Mouse (Mus musculus): ENCODE results near the gene Usp44.
"Not testable (repeated sequence)": the region's sequence is repeated elsewhere in the genome, so short reads cannot be mapped to it uniquely, and the experiment has no call there.

Usp44 gene

DNA sequence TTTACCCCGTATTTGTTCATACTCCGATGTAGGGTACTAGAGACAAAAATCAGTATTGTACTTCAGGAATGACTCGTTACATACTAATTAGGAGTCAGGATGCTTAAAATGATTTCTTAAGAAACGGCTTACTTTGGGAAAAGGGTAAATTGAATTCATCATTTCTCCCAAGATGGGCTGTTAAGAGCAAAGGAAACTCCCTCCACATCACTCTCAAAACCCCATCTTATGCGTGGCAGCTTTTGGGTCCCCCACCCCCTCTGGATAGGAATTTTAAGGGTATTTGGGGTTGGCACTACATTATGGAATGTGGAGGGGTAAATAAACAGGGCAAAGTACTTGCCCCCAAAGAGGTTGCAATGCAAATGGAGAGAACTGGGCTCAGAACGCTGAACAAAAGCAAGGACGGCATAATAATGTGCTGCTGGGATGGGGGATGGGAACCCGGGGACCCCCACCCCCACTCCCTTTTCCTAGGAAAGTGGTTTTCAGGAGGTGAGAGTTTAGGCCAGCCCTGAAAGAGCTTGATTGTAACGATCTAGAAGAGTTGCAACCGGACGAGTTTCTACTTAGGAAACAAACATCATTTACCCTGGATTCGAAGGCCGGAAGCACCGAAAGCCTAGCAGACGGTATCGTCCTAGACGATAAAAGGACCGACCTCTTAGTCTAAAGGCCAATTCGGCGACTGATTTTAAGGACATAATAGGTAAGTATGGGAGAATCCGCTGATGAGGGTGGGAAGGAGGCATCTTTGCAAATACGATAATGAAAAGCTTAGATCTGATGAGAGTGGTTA is at the start of gene Usp44:
Gene Usp44 (plus strand): TSS at position 625 of the 799 bp plus-strand sequence.
- no peak for DNase-seq (ENCODE audit: low spot score in 2 of 2)

- DNase-seq (ENCODE audit: low spot score in 2 of 2): no peak
Observed at GRCm38 (mm10) chr10:93783216-93784013, 47.9 kb upstream of the Usp44 start.

DNA sequence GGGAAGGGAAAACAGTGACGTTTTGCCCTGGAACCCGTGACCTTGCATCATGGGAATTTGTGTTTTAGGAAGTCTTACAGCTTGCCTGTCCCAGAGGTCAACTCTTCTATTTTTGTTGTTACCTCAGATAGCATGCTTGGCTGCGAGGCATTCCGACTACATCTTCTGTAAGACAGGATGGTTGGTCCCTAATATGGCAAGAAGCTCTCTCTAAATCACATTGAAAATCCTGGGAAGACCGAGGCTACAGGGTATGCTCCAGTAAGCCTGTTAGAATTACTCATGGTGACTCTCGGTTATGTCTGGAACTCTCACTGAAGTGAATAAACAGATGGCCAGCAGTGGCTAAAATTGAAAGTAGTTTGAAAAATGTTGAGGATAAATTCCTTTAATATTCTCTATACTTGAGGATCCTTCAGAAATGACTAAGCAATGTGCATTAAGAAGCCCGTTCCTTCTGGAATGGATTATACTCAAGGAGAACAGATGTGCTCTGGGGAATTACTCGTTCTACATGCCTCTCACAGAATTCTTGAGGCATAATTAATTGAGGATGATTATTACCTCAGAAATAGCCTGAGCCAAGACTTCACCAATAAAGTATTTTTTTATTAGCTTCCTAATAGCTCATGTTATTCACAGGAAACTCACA is 31.5 kb upstream of the Usp44 start:
- DNase-seq (ENCODE audit: low spot score in 2 of 2): no peak

DNA sequence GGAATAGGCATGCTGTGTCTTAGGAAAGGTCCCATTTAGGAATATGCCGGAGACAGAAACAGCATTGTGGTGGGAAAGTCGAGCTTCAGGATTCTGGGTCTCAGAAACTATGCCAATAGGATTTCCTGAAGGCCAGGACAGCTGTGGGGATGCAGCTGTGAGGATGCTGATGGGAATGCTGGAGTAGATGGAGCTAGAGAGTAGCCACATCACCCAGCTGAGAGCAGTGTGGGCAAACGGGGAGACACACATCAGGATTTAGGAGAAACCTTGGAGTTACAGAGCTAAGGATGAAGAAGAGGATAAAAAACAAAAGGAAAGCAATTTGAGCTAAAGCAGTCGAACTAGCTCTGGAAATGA is 31.0 kb upstream of the Usp44 start:
- DNase-seq (ENCODE audit: low spot score in 2 of 2): no peak

DNA sequence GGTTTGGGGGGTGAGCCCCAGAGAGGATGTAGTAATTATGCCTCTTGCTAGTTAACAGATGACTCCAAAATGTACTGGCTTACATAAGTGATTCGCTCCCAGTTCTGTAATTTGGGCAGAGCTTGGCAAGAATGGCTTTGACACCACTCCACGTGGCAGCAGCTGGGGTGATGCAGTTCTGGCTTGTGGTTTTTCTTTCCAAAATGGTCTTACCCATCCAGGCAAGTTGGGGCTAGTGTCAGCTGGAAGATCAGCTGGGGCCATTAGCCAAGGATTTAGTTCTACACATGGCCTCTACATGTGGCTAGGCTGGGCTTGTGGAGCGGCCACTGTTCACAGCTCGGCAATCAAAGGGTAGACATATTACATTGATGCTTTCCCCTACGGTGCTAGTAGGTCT is 30.5 kb upstream of the Usp44 start:
- no peak for DNase-seq (ENCODE audit: low spot score in 2 of 2)

DNA sequence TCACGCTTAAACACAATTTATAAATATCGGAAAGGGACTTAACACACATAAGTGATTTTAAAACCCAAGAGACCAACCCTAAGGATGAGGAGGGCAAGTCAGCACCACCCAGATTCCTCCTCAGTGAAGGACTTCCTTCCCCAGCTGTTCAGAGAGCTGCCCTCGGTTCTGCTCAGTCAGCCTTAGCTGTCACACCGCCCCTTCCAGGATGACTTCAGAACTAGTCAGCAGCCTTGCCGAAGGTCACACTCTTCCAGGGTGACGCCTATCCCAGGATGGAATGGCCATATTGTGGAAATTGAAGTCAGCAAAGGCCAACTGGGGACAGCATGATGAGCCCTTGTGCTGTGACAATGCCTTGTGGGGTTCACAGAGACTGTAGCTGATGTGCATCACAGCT is 28.2 kb upstream of the Usp44 start:
- DNase-seq (ENCODE audit: low spot score in 2 of 2): no peak

DNA sequence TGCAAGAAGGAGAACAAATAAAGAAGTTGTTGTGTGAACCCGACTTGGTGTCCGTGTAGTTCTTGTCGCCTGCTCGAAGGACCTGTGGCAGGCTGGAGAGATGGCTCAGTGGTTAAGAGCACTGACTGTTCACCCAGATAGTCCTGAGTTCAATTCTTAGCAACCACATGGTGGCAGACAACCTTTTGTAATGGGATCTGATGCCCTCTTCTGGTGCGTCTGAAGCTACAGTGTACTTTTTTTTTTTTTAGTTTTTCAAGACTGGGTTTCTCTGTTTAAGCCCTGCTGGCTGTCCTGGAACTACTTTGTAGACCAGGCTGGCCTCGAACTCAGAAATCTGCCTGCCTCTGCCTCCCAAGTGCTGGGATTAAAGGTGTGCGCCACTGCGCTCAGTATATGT is 21.9 kb upstream of the Usp44 start:
- DNase-seq (ENCODE audit: low spot score in 2 of 2): not testable (repeated sequence)

GRCm38 (mm10) chr10:93810590-93811185 is 20.7 kb upstream of the Usp44 start:
- DNase-seq (ENCODE audit: low spot score in 2 of 2): no peak

DNA sequence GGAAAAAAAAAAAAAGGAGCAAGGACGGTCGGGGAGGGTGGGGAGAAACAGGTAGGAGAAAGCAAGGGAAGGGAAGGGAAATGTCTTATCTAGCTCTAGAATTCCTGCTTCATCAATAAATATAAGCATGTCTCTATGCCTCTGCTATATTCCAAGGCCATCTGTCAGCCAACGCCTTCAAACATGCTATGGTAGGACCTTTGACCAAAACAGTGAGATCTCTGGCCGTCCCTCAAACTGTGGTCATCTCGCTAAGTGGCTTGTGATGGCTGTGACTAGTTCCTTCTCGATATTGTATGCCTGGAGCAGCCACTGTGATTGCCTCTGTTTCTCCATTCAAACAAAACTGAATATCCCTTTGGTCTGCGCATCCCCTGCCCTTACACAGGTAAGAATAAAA is 19.3 kb upstream of the Usp44 start:
- no peak for DNase-seq (ENCODE audit: low spot score in 2 of 2)

DNA sequence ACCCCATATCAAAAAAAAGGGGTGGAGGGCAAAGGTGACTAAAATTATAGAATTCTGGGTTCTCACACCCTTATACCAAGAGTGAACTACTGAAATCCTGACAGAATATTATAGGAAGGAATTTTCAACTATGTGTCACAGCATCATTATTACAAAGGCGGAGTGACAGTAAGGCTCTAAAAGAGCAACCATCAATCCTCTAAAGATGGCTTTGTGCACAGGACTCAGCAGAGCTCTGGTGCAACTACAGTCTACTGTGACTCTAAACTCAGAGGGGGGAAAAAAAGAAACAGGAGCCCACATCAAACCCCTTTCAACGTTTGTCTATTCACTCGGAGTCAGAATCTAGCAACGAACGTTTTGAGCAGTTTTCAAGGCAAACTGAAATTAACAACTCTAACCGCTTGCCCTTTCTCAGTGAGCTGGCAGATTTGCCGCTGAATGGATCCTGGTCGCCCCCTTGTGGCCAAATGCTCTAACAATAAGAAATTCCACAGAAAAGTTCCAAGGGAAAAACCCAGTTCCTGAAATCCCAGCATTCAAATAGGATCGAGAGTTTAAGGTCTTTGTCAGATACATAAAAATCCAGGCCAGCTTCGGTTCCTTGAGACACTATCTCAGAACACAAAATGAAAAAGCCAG is 18.5 kb upstream of the Usp44 start:
- peak; percentile 75 to 84 for DNase-seq (ENCODE audit: low spot score in 2 of 2)

DNA sequence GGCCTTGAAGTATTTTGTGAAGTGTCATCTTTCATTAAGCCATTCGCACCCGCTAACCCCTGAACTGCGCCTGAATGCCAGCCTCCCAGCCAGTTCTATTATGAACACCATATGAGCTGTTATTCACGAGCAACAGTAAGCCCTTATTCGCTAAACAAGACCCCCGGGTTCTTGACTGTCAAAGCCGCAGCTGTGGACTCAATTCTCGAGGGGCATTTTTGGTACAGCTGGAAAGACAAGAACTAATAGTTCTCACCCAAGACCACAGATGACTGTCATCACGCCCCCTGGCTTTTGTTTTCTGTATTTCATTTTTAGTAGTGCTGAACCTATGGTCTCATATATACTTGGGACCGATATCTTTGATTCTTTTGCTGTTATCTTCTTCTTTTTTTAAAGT is 17.6 kb upstream of the Usp44 start:
- no peak for DNase-seq (ENCODE audit: low spot score in 2 of 2)

- peak; percentile 27 to 70 for DNase-seq (ENCODE audit: low spot score in 2 of 2)
Observed at GRCm38 (mm10) chr10:93818661-93819060, 12.7 kb upstream of the Usp44 start.

DNA sequence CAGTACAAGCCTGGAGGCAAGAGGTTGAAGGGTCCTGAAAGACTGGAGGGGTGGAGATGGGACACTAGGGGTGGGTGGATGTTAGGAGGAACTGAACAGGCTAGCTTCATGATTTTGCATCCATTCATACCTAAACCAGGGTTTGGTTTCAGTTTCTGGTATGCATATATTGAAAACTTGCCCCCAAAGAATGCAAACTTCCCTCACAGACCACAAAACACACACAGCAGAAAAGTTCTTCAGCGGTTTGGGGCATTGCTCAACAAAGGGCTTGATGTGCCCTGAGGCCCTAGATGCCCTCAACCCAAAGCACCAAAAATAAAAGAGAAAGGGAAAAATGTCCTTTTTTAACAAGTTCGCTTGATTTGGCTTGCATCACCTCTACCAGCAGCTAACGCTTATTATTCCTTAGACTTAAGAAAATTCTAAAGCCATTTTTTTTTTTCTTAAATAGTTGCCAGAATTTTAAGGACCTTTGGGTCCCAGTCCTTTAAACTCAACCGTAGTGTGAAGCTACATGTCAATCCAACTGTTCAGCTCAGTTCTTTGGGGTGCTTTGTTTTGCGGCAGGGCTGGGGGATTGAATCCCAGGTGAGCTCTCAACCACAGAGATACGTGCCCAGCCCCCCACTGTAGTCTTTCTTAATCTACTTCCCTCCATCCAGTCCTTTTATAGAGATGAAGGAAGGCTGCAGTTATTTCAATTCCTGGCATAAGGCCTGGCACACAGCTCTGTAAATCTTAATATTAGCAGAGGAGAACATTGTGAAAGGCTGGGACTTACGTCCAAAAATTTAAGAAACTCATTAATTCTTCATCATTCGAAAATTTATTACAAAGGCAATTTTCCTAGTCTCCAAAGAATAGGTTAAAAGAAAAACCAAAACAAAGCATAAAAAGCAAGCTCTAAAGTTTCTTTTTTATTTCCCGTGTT is 1.2 kb upstream of the Usp44 start:
- DNase-seq (ENCODE audit: low spot score in 2 of 2): no peak

- DNase-seq (ENCODE audit: low spot score in 2 of 2): no peak
Observed at GRCm38 (mm10) chr10:93831730-93832574, 597 bp downstream of the Usp44 start.

- no peak for DNase-seq (ENCODE audit: low spot score in 2 of 2)
Observed at GRCm38 (mm10) chr10:93832811-93833210, 1.5 kb downstream of the Usp44 start.

GRCm38 (mm10) chr10:93833370-93833698 is 2.0 kb downstream of the Usp44 start:
- DNase-seq (ENCODE audit: low spot score in 2 of 2): no peak

- DNase-seq (ENCODE audit: low spot score in 2 of 2): no peak
Observed at GRCm38 (mm10) chr10:93833699-93834393, 2.5 kb downstream of the Usp44 start.

DNA sequence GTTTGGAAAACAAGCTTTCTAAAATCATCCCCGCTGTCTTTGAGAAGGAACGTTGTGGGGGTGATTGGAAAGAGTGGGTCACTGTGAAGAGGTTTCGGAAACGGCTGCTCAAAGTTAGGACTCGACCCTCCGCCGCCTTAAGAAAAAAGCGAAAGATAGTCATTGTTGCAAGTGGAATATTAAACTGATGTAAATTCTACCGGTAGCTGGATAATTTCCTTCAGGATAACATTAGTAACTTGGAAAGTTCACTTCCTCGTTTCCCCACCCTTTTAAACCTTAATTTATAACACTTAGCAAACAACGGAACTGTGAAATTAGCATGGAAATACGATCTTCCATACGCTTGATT is 3.0 kb downstream of the Usp44 start:
- DNase-seq (ENCODE audit: low spot score in 2 of 2): no peak

DNA sequence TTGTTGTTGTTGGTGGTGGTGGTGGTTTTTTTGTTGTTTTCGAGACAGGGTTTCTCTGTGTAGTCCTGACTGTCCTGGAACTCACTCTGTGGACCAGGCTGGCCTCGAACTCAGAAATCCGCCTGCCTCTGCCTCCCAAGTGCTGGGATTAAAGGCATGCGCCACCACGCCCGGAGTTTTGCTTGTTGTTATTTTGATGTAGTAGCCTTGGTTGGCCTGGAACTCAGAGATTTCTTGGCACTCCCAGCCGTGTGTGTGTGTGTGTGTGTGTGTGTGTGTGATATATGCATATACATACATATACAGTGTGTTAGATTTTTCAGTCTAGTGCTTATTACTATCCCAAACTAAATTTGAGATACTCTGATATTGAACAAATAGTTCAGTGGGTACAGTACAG is 3.8 kb downstream of the Usp44 start:
- not testable (repeated sequence) for DNase-seq (ENCODE audit: low spot score in 2 of 2)

All from frontal cortex, postnatal 25 days (tissue).